Mouse (Mus musculus) limb, embryonic 14.5 days (tissue): Measurements from ENCODE around the gene Cyp46a1. TPM values are rescaled to one million over a fixed set of nuclear protein-coding genes. Genes with fewer than 3 reads are reported as not detected.

ENCODE experiments used
- ATAC-seq: fragments of 200-750 bp; cut with Nextera tagmentation; 2 replicates; pipeline ENCODE4 v1.8.0; 2017; ENCODE audit warnings: low read depth, moderate number of reproducible peaks, moderate TSS enrichment; ENCODE audit not compliant: low FRiP score
- DNase-seq: peaks from one replicate; pipeline ENCODE4 v3.0.0-alpha.2; 2015; ENCODE audit warnings: low spot score
- H3K27ac ChIP-seq: fragments of 300-500 bp; sonication (generic); replicated peaks from 2 replicates; pipeline ENCODE4 v1.5.1; 2014; ENCODE audit warnings: low read depth, mild to moderate bottlenecking, low read length, moderate library complexity, mixed read lengths
- H3K27me3 ChIP-seq: fragments of 300-500 bp; sonication (generic); 2 replicates; pipeline ENCODE4 v1.6.1; 2014; ENCODE audit warnings: low read length, mixed read lengths; ENCODE audit not compliant: control insufficient read depth, insufficient read depth
- H3K36me3 ChIP-seq: fragments of 300-500 bp; sonication (generic); 2 replicates; pipeline ENCODE4 v1.6.1; 2014; ENCODE audit warnings: mild to moderate bottlenecking, low read length, moderate library complexity, mixed read lengths; ENCODE audit not compliant: control insufficient read depth, insufficient read depth
- H3K4me1 ChIP-seq: fragments of 300-500 bp; sonication (generic); 2 replicates; pipeline ENCODE4 v1.6.1; 2014; ENCODE audit warnings: antibody characterized with exemption, low read length, mixed read lengths; ENCODE audit not compliant: control insufficient read depth, insufficient read depth
- H3K4me2 ChIP-seq: fragments of 300-500 bp; sonication (generic); replicated peaks from 2 replicates; pipeline ENCODE4 v1.6.1; 2014; ENCODE audit warnings: low read depth, mild to moderate bottlenecking, low read length, moderate library complexity; ENCODE audit not compliant: severe bottlenecking
- H3K4me3 ChIP-seq: fragments of 300-500 bp; sonication (generic); replicated peaks from 2 replicates; pipeline ENCODE4 v1.5.1; 2014; ENCODE audit warnings: low read length
- H3K9ac ChIP-seq: fragments of 300-500 bp; sonication (generic); 2 replicates; pipeline ENCODE4 v1.6.1; 2014; ENCODE audit warnings: mild to moderate bottlenecking, low read depth, low read length, moderate library complexity; ENCODE audit not compliant: severe bottlenecking
- H3K9me3 ChIP-seq: fragments of 300-500 bp; sonication (generic); 2 replicates; pipeline ENCODE4 v1.6.1; 2016; ENCODE audit warnings: low read length; ENCODE audit not compliant: control insufficient read depth
- POLR2A ChIP-seq: fragments of 200-500 bp; IDR thresholded peaks from 2 replicates; pipeline ENCODE4 v1.8.0; 2012; ENCODE audit warnings: inconsistent platforms, mild to moderate bottlenecking, moderate library complexity, borderline replicate concordance; ENCODE audit not compliant: insufficient read depth, insufficient read length; ENCODE audit errors: extremely low read depth
- WGBS: fragments of 180-500 bp; shearing (Covaris S2); extraction: QIAGEN DNeasy Blood & Tissue Kit; methylation state at CpG from one replicate; pipeline ENCODE4 v1.1.7; 2014; 5-methylcytosine and 5-hydroxymethylcytosine counted together
- polyA plus RNA-seq, 2 experiments: library from polyadenylated mRNA; depleted of rRNA in 1 of 2; stranded (reverse) in 1 of 2; unstranded in 1 of 2; fragments of >200 nt; fragmentation: Nextera tagmentation in 1 of 2; extraction: Ambion mirVana in 1 of 2; gene quantifications; 2 replicates each; pipeline versions ENCODE4 v1.2.1 to v1.2.3; 2012 to 2014

The Cyp46a1 gene
- polyA plus RNA-seq, 2 experiments = 6.4 to 24.8 TPM

DNA sequence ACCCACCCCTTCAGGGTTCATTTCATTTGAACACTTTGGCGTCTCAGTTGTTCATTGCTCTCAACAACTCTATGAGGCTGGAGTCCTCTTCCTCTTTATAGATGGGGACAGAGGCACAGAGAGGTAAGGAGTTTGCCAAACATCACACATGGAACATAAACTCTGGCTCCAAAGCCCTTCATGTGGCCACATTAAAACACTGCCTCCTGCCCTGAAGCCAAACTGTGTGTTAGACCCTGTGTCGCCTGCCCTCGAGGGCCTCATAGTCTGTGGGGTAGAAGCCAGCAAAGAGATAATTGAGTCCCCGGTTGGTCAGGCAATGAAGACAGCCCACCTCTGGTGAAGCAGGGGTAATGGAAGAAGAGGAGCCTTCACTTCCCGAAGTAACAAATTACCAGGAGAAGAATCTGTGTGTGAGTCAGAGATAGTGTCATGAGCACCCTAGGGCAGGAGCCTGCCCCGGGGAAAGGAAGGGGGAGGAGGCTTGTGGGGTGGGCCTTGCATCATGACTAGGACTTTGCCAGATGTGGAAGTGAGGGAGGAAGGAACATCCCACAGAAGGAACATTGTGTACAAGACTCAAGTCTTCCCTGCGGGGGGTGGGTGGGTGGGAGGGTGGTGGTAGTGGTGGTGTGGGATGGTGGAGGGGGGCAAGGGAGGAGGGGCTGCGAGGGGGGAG, 24.9 kb upstream of the Cyp46a1 start:
- H3K4me1 ChIP-seq = peaks cover 12% of the 10 kb centered on the region; the same call in 1 of the 2 replicates
- H3K9me3 ChIP-seq = no peaks in the 10 kb centered on the region
- no peak overlapping the region for H3K9ac ChIP-seq
- 43% methylated on average over 8 of the region's 8 CpGs for WGBS
- no peak for ATAC-seq
- H3K4me3 ChIP-seq = no peak overlapping the region
- H3K27me3 ChIP-seq = peaks cover 5% of the 10 kb centered on the region; the same call in 1 of the 2 replicates
- H3K27ac ChIP-seq = no peak overlapping the region
- no peak for TF ChIP-seq POLR2A
- H3K4me2 ChIP-seq = no peak overlapping the region
- DNase-seq = no peak
- no peaks in the 10 kb centered on the region for H3K36me3 ChIP-seq

DNA sequence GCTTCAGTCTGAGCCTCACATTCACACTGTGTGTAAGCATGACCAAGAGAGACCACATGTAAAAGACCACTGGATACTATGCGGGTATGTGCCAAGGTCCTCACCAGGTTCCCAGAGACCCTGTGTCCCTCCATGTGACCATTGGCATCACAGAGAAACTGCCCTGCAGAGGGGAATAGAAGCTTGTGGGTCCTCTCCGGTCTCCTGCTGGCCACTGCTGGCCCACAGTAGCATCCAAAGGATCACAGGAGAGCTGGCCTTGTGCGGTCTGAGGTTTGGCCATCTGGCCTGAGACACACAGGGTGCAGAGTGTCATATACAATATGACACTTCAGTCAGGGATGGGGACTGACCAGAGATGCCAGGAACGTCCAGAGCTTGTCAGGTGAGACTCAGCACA, 24.1 kb upstream of the Cyp46a1 start:
- Histone ChIP-seq H3K4me2 (no peak overlapping the region), H3K4me1 (peaks cover 12% of the 10 kb centered on the region; the same call in 1 of the 2 replicates), H3K9me3 (no peaks in the 10 kb centered on the region), H3K27ac (no peak overlapping the region), H3K4me3 (no peak overlapping the region), H3K9ac (no peak overlapping the region), H3K27me3 (peaks cover 5% of the 10 kb centered on the region; the same call in 1 of the 2 replicates), H3K36me3 (no peaks in the 10 kb centered on the region)
- TF ChIP-seq POLR2A = no peak
- DNase-seq (no peak), ATAC-seq (no peak)
- 79% methylated on average over 4 of the region's 4 CpGs for WGBS

DNA sequence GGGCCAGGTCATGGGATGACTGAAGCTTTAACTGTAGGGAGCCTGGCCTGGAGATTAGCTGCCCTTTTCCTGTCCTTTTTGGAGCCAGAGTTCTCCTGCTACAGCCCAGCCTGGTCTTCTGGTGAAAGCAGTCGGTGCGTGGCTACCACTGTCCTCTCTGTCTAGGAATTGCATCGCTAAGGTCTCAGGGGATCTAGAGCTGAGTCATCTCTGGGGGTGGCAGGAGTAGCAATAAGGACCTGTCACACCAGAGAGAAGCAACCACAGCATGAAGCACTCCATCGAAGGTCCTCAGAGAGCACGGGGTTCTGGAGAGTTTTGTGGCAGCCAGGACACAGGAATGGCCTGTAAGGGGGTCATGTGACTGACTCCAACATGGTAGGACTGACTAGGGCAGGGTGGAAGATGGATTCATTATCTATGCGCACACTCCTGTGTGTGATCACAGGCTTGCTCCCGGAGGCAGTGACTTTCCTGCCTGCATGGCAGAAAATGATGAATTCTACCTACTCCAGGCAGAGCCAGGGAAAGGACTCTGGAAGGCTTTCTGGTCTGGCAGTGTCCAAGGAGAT, 23.6 kb upstream of the Cyp46a1 start:
- Histone ChIP-seq H3K4me1 (peaks cover 12% of the 10 kb centered on the region; the same call in 1 of the 2 replicates), H3K27me3 (peaks cover 5% of the 10 kb centered on the region; the same call in 1 of the 2 replicates), H3K27ac (no peak overlapping the region), H3K4me2 (no peak overlapping the region), H3K9me3 (no peaks in the 10 kb centered on the region), H3K4me3 (no peak overlapping the region), H3K9ac (no peak overlapping the region), H3K36me3 (no peaks in the 10 kb centered on the region)
- WGBS = 77% methylated on average over 7 of the region's 7 CpGs
- no peak for TF ChIP-seq POLR2A
- no peak for DNase-seq
- ATAC-seq = no peak

GRCm38 (mm10) chr12:108311741-108312290, 22.4 kb upstream of the Cyp46a1 start:
- no peak overlapping the region for H3K27ac ChIP-seq
- peaks cover 6% of the 10 kb centered on the region for H3K27me3 ChIP-seq

DNA sequence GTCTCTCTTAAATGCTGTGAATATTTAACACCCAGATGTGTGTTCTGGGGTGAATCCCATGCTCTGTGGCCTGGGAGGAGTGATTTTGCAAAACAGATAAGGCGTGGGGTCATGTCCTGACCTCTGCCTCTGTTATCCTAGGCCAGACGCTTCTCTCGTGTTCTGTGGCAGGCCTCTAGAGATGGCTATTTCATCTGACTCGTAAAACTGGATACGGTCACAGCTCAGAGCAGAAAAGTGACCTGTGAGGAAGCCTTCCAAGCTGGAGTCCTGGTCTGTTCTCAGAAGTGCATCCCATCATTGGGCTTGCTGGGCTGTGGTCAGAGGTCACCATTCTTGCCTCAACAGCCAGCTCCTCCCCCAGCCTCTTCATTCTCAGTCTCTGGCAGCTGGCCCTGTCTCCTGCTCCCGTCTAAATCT, 21.7 kb upstream of the Cyp46a1 start:
- H3K4me2 ChIP-seq = no peak overlapping the region
- H3K27me3 ChIP-seq = peaks cover 12% of the 10 kb centered on the region
- TF ChIP-seq POLR2A = no peak
- H3K4me3 ChIP-seq = no peak overlapping the region
- ATAC-seq (no peak), DNase-seq (no peak)
- peaks cover 2% of the 10 kb centered on the region; the same call in 1 of the 2 replicates for H3K4me1 ChIP-seq
- H3K27ac ChIP-seq = no peak overlapping the region
- no peaks in the 10 kb centered on the region for H3K9me3 ChIP-seq
- H3K36me3 ChIP-seq = no peaks in the 10 kb centered on the region
- 33% methylated on average over 6 of the region's 6 CpGs for WGBS
- H3K9ac ChIP-seq = no peak overlapping the region

More at GRCm38 (mm10) chr12:108311741-108312290, 22.4 kb upstream of the Cyp46a1 start:
- WGBS = 93% methylated on average over 27 of the region's 27 CpGs
- TF ChIP-seq POLR2A = no peak
- DNase-seq (no peak), ATAC-seq (no peak)
- Histone ChIP-seq H3K4me1 (peaks cover 4% of the 10 kb centered on the region; the same call in 1 of the 2 replicates), H3K9me3 (no peaks in the 10 kb centered on the region), H3K36me3 (no peaks in the 10 kb centered on the region), H3K4me2 (no peak overlapping the region), H3K9ac (no peak overlapping the region), H3K4me3 (no peak overlapping the region)
